Mouse (Mus musculus) midbrain, postnatal 0 days (tissue): ENCODE measurements around the gene Tut7. TPM values are rescaled to one million over a fixed set of nuclear protein-coding genes. Genes with fewer than 3 reads are reported as not detected.
A peak's percentile ranks its signal among the peaks of the same experiment; 100 is the strongest.
"Not testable (repeated sequence)": the region's sequence is repeated elsewhere in the genome, so short reads cannot be mapped to it uniquely, and the experiment has no call there.

Experiments used
- ATAC-seq: fragments of 200-750 bp; cut with Nextera tagmentation; 2 replicates; pipeline ENCODE4 v1.8.0; 2017; ENCODE audit warnings: moderate number of reproducible peaks, mild to moderate bottlenecking, moderate TSS enrichment, moderate library complexity; ENCODE audit not compliant: low FRiP score
- DNase-seq: peaks from one replicate; pipeline ENCODE4 v3.0.0-alpha.2; 2015; ENCODE audit warnings: low spot score
- H3K27ac ChIP-seq: fragments of 300-500 bp; sonication (generic); 2 replicates; pipeline ENCODE4 v1.5.1; 2014; ENCODE audit warnings: low read depth, mild to moderate bottlenecking, low read length, mixed read lengths
- H3K27me3 ChIP-seq: fragments of 300-500 bp; sonication (generic); 2 replicates; pipeline ENCODE4 v1.6.1; 2014; ENCODE audit warnings: low read length, control low read depth, mixed read lengths; ENCODE audit not compliant: insufficient read depth
- H3K36me3 ChIP-seq: fragments of 300-500 bp; sonication (generic); 2 replicates; pipeline ENCODE4 v1.6.1; 2014; ENCODE audit warnings: low read length, control low read depth, mixed read lengths; ENCODE audit not compliant: insufficient read depth
- H3K4me1 ChIP-seq: fragments of 300-500 bp; sonication (generic); 2 replicates; pipeline ENCODE4 v1.6.1; 2014; ENCODE audit warnings: mild to moderate bottlenecking, control low read depth, antibody characterized with exemption, low read length, mixed read lengths; ENCODE audit not compliant: insufficient read depth
- H3K4me2 ChIP-seq: fragments of 300-500 bp; sonication (generic); 2 replicates; pipeline ENCODE4 v1.6.1; 2014; ENCODE audit warnings: low read depth, mild to moderate bottlenecking, low read length, mixed read lengths; ENCODE audit not compliant: poor library complexity, severe bottlenecking
- H3K4me3 ChIP-seq: fragments of 300-500 bp; sonication (generic); 2 replicates; pipeline ENCODE4 v1.5.1; 2014; ENCODE audit warnings: low read depth, mild to moderate bottlenecking, low read length, moderate library complexity
- H3K9ac ChIP-seq: fragments of 300-500 bp; sonication (generic); replicated peaks from 2 replicates; pipeline ENCODE4 v1.6.1; 2014; ENCODE audit warnings: mild to moderate bottlenecking, low read length, moderate library complexity, mixed read lengths; ENCODE audit not compliant: poor library complexity, severe bottlenecking
- H3K9me3 ChIP-seq: fragments of 300-500 bp; sonication (generic); 2 replicates; pipeline ENCODE4 v1.6.1; 2016; ENCODE audit warnings: low read length, control low read depth
- CTCF ChIP-seq: IDR thresholded peaks from 2 replicates; pipeline ENCODE4 v1.5.1; 2016; ENCODE audit warnings: antibody characterized with exemption, mild to moderate bottlenecking
- WGBS: fragments of 180-500 bp; shearing (Covaris S2); extraction: QIAGEN DNeasy Blood & Tissue Kit; methylation state at CpG from one replicate; pipeline ENCODE4 v1.1.7; 2014; 5-methylcytosine and 5-hydroxymethylcytosine counted together
- polyA plus RNA-seq: library from polyadenylated mRNA; unstranded; fragments of >200 nt; fragmentation: Nextera tagmentation; extraction: Ambion mirVana; gene quantifications from 2 replicates; pipeline ENCODE4 v1.2.1, GENCODE M21; 2015
- total RNA-seq: library from RNA; depleted of rRNA; stranded (reverse); fragments of >200 nt; gene quantifications from 2 replicates; pipeline ENCODE4 v1.2.3, GENCODE M21; 2014

The Tut7 gene
- total and polyA plus RNA-seq, 2 experiments from 2014 or later, result 33.7 to 37.3 TPM

DNA sequence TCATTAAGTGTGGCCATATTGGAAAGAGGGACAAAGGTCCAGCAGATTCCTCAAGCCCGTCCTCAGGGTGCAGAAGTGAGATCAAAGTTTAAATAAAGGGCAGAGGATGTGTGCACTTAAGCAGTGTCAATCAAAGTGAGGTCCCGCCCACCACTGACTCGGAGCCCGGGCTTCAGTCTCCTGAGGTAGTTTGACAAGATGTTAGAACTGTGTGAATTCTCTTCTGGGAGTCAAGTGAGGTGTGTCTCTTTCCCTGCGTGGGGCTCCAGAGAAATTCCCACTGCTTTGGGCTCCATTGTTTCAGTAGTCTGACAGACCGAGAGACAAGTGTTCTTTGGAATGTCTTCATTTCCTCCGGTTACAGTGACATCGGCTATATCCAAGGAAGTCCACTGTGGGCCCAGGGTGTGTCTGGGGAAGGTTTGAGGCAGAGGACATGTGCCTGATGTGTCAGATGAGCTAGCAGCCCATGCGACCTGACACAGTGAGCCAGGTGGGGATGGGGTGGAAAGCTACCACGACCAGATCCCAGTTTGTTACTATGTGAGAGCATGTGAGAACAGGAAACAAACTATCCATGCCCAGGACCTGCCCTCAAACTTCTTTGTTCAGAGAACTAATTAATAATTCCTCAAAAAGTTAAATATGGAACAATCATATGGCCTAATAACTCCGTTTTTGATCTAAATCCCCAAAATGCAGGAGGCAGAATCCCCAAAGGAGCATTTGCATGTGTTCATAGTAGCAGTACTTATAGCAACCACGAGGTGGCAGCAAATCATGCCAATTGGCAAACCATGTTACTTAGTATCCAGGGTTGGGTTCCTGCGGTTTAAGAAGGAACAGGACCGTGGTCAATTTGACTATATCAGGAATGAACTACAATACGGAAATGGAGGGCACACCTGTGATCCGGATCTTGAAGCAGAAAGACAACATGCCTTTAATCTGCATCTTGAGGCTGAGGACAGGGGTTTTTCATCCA, 19.6 kb upstream of the Tut7 start:
- Histone ChIP-seq H3K4me3 (no peak overlapping the region), H3K27me3 (no peaks in the 10 kb centered on the region), H3K27ac (no peak overlapping the region), H3K9ac (no peak overlapping the region), H3K4me2 (0 out of 2 replicates have a peak overlapping the region, but pooled peaks have one; percentile 9), H3K4me1 (no peaks in the 10 kb centered on the region), H3K36me3 (no peaks in the 10 kb centered on the region), H3K9me3 (no peaks in the 10 kb centered on the region)
- no peak for ATAC-seq
- peak; percentile 93 for DNase-seq
- TF ChIP-seq CTCF, result peak; percentile 97
- WGBS, result 38% methylated on average over 16 of the region's 16 CpGs

DNA sequence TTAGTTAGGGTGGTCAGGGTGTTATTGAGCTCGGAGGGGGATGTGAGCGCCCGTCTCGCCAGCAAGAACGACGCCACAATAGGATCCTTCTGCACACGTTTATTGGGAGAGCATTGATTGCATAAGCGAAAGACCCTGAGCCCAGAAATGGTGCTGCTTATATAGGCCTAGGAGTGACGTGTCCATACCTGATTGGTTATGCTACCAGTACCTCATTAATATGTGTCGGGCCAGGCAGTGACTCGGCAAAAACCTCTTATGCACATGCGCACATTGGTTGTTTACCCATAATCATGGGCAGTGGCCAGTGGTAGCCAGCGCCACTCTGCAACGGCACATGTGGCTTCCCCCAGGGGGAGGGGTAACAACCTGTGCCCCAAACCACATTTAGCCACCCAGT, 18.8 kb upstream of the Tut7 start:
- DNase-seq, H3K36me3 ChIP-seq, H3K4me2 ChIP-seq, H3K27ac ChIP-seq, H3K9ac ChIP-seq, H3K9me3 ChIP-seq, H3K4me3 ChIP-seq, H3K27me3 ChIP-seq, ATAC-seq, H3K4me1 ChIP-seq: not testable (repeated sequence)
- 95% methylated on average over 11 of the region's 14 CpGs for WGBS

DNA sequence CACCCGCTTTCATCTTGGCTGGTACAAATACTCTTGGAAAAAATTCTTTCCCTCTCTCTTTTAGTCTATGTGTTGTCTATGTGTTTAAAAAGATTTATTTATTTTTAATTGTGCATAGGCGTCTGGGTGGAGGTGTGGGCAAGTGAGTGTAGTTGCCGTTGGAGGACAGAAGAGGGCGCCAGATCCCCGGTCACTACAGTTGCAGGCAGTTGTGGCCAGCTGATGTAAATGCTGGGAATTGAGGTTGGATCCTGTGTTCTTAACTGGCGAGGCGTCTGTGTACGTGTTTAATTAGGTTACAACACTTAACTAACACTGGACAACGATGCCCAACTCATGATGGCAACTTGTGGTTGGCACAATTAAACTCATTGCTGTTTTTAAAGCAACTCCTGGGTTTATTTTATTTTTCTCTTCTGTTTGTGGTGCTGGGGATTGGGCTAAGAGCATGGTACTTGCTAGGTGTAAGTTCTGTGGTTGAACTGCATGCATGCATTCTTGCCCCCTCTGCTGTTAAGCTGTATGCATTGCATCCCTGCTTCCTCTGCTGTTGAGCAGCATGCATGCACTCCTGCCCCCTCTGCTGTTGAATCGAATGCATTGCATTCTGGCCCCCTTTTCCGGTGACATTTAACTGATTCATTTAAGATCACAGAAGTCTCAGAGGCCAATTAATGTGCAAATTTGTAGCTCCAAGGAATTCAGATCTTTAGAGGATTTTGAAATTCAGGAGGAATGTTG, 17.7 kb upstream of the Tut7 start:
- peak; percentile 99 for TF ChIP-seq CTCF
- Histone ChIP-seq H3K9me3 (no peaks in the 10 kb centered on the region), H3K27me3 (no peaks in the 10 kb centered on the region), H3K36me3 (no peaks in the 10 kb centered on the region), H3K9ac (no peak overlapping the region), H3K4me1 (no peaks in the 10 kb centered on the region), H3K4me2 (no peak overlapping the region), H3K4me3 (no peak overlapping the region), H3K27ac (no peak overlapping the region)
- WGBS, result 76% methylated on average over 11 of the region's 11 CpGs
- DNase-seq (peak; percentile 95), ATAC-seq (peak; percentile 74; the same call in 1 of the 2 replicates)

DNA sequence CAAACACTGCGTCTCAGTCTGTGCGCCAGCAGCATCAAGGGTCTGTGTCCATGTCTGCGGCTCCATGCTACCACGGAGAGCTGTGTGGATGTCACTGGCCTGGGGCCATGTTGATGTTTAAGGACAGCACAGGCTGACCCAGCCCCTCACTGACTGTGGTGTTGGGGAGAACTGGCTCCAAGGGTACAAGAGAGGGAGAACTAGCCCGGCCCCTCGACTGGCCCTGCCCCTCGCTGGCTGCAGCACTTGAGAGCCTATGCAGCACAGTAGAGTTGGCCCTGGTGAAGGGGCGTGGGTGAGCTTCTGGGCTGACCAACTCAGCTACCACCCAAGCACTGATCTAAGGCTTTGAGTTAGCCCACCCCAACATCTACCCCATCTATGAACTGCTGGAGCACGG, 16.4 kb upstream of the Tut7 start:
- Histone ChIP-seq H3K4me3 (no peak overlapping the region), H3K36me3 (no peaks in the 10 kb centered on the region), H3K27ac (no peak overlapping the region), H3K9me3 (no peaks in the 10 kb centered on the region), H3K27me3 (no peaks in the 10 kb centered on the region), H3K4me1 (no peaks in the 10 kb centered on the region), H3K9ac (no peak overlapping the region), H3K4me2 (no peak overlapping the region)
- WGBS, result 91% methylated on average over 9 of the region's 9 CpGs
- DNase-seq (no peak), ATAC-seq (0 out of 2 replicates have a peak, but pooled peaks have one; percentile 7)
- TF ChIP-seq CTCF, result no peak

DNA sequence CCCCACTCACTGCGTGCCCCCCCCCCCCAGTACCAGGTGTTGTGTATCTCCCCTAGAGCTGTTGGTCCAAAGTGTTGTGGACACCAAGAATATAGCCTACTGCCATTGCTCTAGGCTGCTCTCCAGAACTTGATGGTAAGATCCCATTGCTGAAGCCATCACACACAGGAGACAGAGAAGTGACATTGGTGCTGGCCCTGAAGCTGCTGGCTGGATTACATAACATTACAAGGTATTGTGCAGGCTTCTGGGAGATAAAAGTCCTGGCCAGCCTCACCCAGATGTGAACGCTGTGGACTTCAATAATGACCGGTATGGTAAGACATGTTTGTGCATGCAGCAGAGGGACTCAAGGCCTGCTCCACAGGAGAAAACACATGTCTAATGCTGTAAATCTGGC, 15.5 kb upstream of the Tut7 start:
- H3K9me3 ChIP-seq, result no peaks in the 10 kb centered on the region
- no peak for ATAC-seq
- DNase-seq, result no peak
- no peaks in the 10 kb centered on the region for H3K36me3 ChIP-seq
- no peak overlapping the region for H3K4me3 ChIP-seq
- no peak overlapping the region for H3K9ac ChIP-seq
- 97% methylated on average over 3 of the region's 3 CpGs for WGBS
- no peak overlapping the region for H3K27ac ChIP-seq
- no peaks in the 10 kb centered on the region for H3K4me1 ChIP-seq
- H3K27me3 ChIP-seq, result no peaks in the 10 kb centered on the region
- TF ChIP-seq CTCF, result no peak
- no peak overlapping the region for H3K4me2 ChIP-seq

DNA sequence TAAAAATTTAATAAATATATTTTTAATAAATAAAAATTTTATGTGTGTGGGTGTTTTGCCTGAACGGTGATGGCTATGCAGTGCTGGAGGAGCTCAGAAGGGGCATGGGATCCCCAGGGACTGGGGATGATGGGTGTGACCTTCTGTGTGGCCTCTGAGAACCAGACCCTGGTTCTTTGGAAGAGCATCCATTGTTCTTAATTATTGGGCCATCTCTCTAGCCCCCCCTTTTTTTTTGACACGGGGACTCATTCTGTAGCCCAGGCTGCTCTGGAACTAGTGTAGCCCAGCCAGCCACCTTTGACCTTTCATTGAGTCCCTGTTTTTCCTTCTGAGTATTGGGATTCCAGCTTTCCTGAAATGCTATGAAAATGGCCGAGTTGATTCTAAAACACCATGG, 13.9 kb upstream of the Tut7 start:
- Histone ChIP-seq H3K4me3 (no peak overlapping the region), H3K4me1 (no peaks in the 10 kb centered on the region), H3K4me2 (no peak overlapping the region), H3K9me3 (no peaks in the 10 kb centered on the region), H3K27me3 (no peaks in the 10 kb centered on the region), H3K9ac (no peak overlapping the region), H3K27ac (no peak overlapping the region), H3K36me3 (no peaks in the 10 kb centered on the region)
- WGBS, result 54% methylated on average over 3 of the region's 3 CpGs
- ATAC-seq, result no peak
- no peak for TF ChIP-seq CTCF
- DNase-seq, result no peak
